In genomic region chr9:34925616-34926015, GRCm38 (mm10) we compare ENCODE assay signal across 22 mouse cellular contexts.
DNase-seq lines count a peak whose midpoint lies in the region; ATAC-seq and TF ChIP-seq lines count a peak whose summit lies in the region.
"Had no signal": no experiment of that assay in that cellular context is flagged by ENCODE, and none has a peak within 500 bp of the region (broad histone marks: within the 10 kb centered on the region; RNA-seq: fewer than 3 reads in every experiment).

No protein-coding gene starts in this region.

- H3K9ac ChIP-seq in forebrain, embryonic 14.5 days (ENCODE audit: low read length) = no peak overlapping the region
- no peak overlapping the region for H3K9ac ChIP-seq in forebrain, embryonic 11.5 days (ENCODE audit: low read length)
- H3K9ac ChIP-seq in forebrain, embryonic 16.5 days (replicated peaks; ENCODE audit: low read depth, low read length) = no peak overlapping the region
- no peak overlapping the region for H3K9ac ChIP-seq in forebrain, postnatal 0 days
- H3K9ac ChIP-seq: embryonic facial prominence, embryonic 13.5 days; embryonic facial prominence, embryonic 15.5 days had no signal

- peak; percentile 82 for DNase-seq in forebrain, embryonic 14.5 days (ENCODE audit: low spot score)
- DNase-seq in forebrain, embryonic 11.5 days (ENCODE audit: low spot score) = no peak
- DNase-seq in forebrain, postnatal 0 days = no peak
- DNase-seq in Muller cell, postnatal 12 days (ENCODE audit: inconsistent ontology term) = peak; percentile 49
- peak; percentile 88 for DNase-seq in brain, embryonic 14.5 days (ENCODE audit: low read depth)
- no peak for DNase-seq in spleen, postnatal 10 days (ENCODE audit: low spot score in 2 of 2)
- DNase-seq: adrenal gland, adult 8-10 months; adrenal gland, postnatal 14 days; adrenal gland, postnatal 36 days; cerebellum, adult 11 months; cerebellum, adult 18-20 months; cerebellum, adult 8-10 months; cerebellum, adult 9-11 months; cerebellum, postnatal 14 days; cerebellum, postnatal 36 days; embryo, embryonic 11 days had no signal

- H3K4me2 ChIP-seq in forebrain, embryonic 14.5 days (ENCODE audit: low read length) = no peak overlapping the region
- H3K4me2 ChIP-seq in forebrain, embryonic 11.5 days (ENCODE audit: low read depth, low read length, severe bottlenecking) = no peak overlapping the region
- H3K4me2 ChIP-seq in forebrain, embryonic 16.5 days (ENCODE audit: low read length) = no peak overlapping the region
- no peak overlapping the region for H3K4me2 ChIP-seq in forebrain, postnatal 0 days (ENCODE audit: low read depth)
- H3K4me2 ChIP-seq: embryonic facial prominence, embryonic 13.5 days; embryonic facial prominence, embryonic 15.5 days had no signal

- H3K4me1 ChIP-seq in forebrain, embryonic 14.5 days (ENCODE audit: control insufficient read depth, insufficient read depth, low read length) = peaks cover 13% of the 10 kb centered on the region
- H3K4me1 ChIP-seq in forebrain, embryonic 11.5 days (replicated peaks; ENCODE audit: control insufficient read depth, insufficient read depth, low read length) = no peaks in the 10 kb centered on the region
- H3K4me1 ChIP-seq in forebrain, embryonic 16.5 days (replicated peaks; ENCODE audit: control insufficient read depth, insufficient read depth, low read length) = peaks cover 21% of the 10 kb centered on the region
- H3K4me1 ChIP-seq in forebrain, postnatal 0 days (ENCODE audit: insufficient read depth) = no peaks in the 10 kb centered on the region; the same call in 1 of the 2 replicates
- H3K4me1 ChIP-seq: embryonic facial prominence, embryonic 13.5 days; embryonic facial prominence, embryonic 15.5 days had no signal

- H3K4me3 ChIP-seq in forebrain, embryonic 14.5 days (ENCODE audit: low read depth, low read length) = no peak overlapping the region
- H3K4me3 ChIP-seq in forebrain, embryonic 11.5 days (ENCODE audit: low read depth, low read length) = no peak overlapping the region
- no peak overlapping the region for H3K4me3 ChIP-seq in forebrain, embryonic 16.5 days (replicated peaks; ENCODE audit: low read length)
- no peak overlapping the region for H3K4me3 ChIP-seq in forebrain, postnatal 0 days (ENCODE audit: low read depth, low read length)
- H3K4me3 ChIP-seq: embryonic facial prominence, embryonic 13.5 days; embryonic facial prominence, embryonic 15.5 days; erythroblast, embryonic 14.5 days had no signal

- no peak overlapping the region for H3K27ac ChIP-seq in forebrain, embryonic 14.5 days (ENCODE audit: low read depth, low read length)
- no peak overlapping the region for H3K27ac ChIP-seq in forebrain, embryonic 11.5 days (ENCODE audit: low read depth, low read length)
- H3K27ac ChIP-seq in forebrain, embryonic 16.5 days (ENCODE audit: low read length) = no peak overlapping the region
- H3K27ac ChIP-seq in forebrain, postnatal 0 days (ENCODE audit: low read depth, low read length) = no peak overlapping the region
- H3K27ac ChIP-seq: embryonic facial prominence, embryonic 13.5 days; embryonic facial prominence, embryonic 15.5 days had no signal

- 41% methylated on average over 5 of the region's 5 CpGs for WGBS in forebrain, embryonic 14.5 days
- 77% methylated on average over 5 of the region's 5 CpGs for WGBS in forebrain, embryonic 11.5 days
- WGBS in forebrain, embryonic 16.5 days = 43% methylated on average over 5 of the region's 5 CpGs
- 44% methylated on average over 5 of the region's 5 CpGs for WGBS in forebrain, postnatal 0 days

- no peaks in the 10 kb centered on the region for H3K36me3 ChIP-seq in forebrain, embryonic 14.5 days (ENCODE audit: control insufficient read depth, insufficient read depth, low read length)
- no peaks in the 10 kb centered on the region for H3K36me3 ChIP-seq in forebrain, embryonic 11.5 days (ENCODE audit: control insufficient read depth, insufficient read depth, low read length)
- no peaks in the 10 kb centered on the region for H3K36me3 ChIP-seq in forebrain, embryonic 16.5 days (ENCODE audit: control insufficient read depth, insufficient read depth)
- no peaks in the 10 kb centered on the region for H3K36me3 ChIP-seq in forebrain, postnatal 0 days (ENCODE audit: insufficient read depth)
- H3K36me3 ChIP-seq: embryonic facial prominence, embryonic 13.5 days; embryonic facial prominence, embryonic 15.5 days had no signal

- no peaks in the 10 kb centered on the region for H3K9me3 ChIP-seq in forebrain, embryonic 14.5 days (replicated peaks; ENCODE audit: control insufficient read depth, low read length)
- no peaks in the 10 kb centered on the region for H3K9me3 ChIP-seq in forebrain, embryonic 11.5 days (ENCODE audit: control insufficient read depth, low read length)
- H3K9me3 ChIP-seq in forebrain, embryonic 16.5 days (ENCODE audit: control insufficient read depth, low read length) = no peaks in the 10 kb centered on the region
- H3K9me3 ChIP-seq in forebrain, postnatal 0 days (ENCODE audit: low read length) = no peaks in the 10 kb centered on the region
- H3K9me3 ChIP-seq: embryonic facial prominence, embryonic 13.5 days; embryonic facial prominence, embryonic 15.5 days had no signal

- peak; percentile 44; the same call in 1 of the 2 replicates for ATAC-seq in forebrain, embryonic 14.5 days
- ATAC-seq in forebrain, embryonic 11.5 days (replicated peaks; ENCODE audit: low FRiP score) = no peak
- ATAC-seq in forebrain, embryonic 16.5 days = peak; percentile 11; the same call in 1 of the 2 replicates
- no peak for ATAC-seq in forebrain, postnatal 0 days
- ATAC-seq: activated CD4-positive, CD25-positive, alpha-beta regulatory T cell, adult 4 months; Patski had no signal

- TF ChIP-seq CTCF in forebrain, postnatal 0 days (IDR thresholded peaks at IDR 0.05; ENCODE audit: low read depth) = no peak
- TF ChIP-seq CTCF in brain, embryonic 14.5 days (IDR thresholded peaks at IDR 0.05; ENCODE audit: borderline replicate concordance, extremely low read depth, insufficient read depth, insufficient read length) = no peak

- no peak for TF ChIP-seq POLR2A in brain, embryonic 14.5 days (IDR thresholded peaks at IDR 0.05; ENCODE audit: borderline replicate concordance, extremely low read depth, insufficient read depth, insufficient read length, poor library complexity, severe bottlenecking)

- H3K27me3 ChIP-seq in forebrain, embryonic 14.5 days (replicated peaks; ENCODE audit: control insufficient read depth, insufficient read depth, low read length) = no peaks in the 10 kb centered on the region
- H3K27me3 ChIP-seq in forebrain, embryonic 11.5 days (ENCODE audit: control insufficient read depth, insufficient read depth, low read length) = no peaks in the 10 kb centered on the region
- H3K27me3 ChIP-seq in forebrain, embryonic 16.5 days (replicated peaks; ENCODE audit: control insufficient read depth, insufficient read depth, low read length) = no peaks in the 10 kb centered on the region
- H3K27me3 ChIP-seq in forebrain, postnatal 0 days (ENCODE audit: insufficient read depth, low read length) = no peaks in the 10 kb centered on the region
- H3K27me3 ChIP-seq: embryonic facial prominence, embryonic 13.5 days; embryonic facial prominence, embryonic 15.5 days; Patski had no signal

Comparison
In these comparisons a context has a peak if more than half of its experiments do, and no peak if none do; other contexts are left out.
1. ATAC-seq: peak in forebrain, embryonic 14.5 days (single experiment) and forebrain, embryonic 16.5 days (single experiment); none in forebrain, embryonic 11.5 days (single experiment) and forebrain, postnatal 0 days (single experiment).
2. DNase-seq: peak in forebrain, embryonic 14.5 days (single experiment), Muller cell, postnatal 12 days (single experiment) and brain, embryonic 14.5 days (single experiment); none in forebrain, embryonic 11.5 days (single experiment), forebrain, postnatal 0 days (single experiment) and spleen, postnatal 10 days (0 of 2).